Mouse (Mus musculus): Measurements from ENCODE around the gene Clec2g.
"Not testable (repeated sequence)": the region's sequence is repeated elsewhere in the genome, so short reads cannot be mapped to it uniquely, and the experiment has no call there.

The Clec2g gene

DNA sequence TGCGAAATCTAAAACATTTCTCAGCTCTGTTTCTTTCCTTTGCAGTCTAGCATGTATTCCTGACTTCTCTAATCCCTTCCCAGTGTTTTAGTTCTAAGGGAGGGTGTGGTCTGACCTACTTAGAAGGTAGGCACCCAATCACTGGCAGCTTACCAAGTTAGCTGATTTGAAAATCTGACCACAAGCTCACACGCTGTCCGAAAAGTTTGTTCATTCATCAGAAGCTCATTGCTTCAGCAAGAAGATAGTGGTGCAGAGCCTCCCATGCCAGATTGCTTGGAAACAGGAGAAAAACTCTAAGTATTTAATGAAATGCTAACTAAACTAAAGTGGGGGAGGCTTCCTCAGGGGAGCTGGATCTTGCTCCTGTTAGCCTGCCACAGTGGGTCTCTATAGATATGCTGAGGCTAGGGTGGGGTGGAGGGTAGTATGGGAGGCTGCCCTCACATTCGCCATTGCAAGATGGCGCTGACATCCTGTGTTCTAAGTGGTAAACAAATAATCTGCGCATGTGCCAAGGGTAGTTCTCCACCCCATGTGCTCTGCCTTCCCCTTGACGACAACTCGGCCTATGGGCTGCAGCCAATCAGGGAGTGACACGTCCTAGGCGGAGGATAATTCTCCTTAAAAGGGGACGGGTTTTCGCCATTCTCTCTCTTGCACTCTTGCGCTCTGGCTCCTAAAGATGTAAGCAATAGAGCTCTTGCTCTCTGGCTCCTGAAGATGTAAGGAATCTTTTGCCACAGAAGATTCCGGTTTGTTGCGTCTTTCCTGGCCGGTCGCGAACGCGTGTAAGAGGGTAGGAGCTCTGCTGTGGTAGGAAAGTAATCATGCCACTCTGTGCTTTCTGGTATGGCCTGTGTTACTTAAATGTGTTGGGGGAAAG lies 36.6 kb downstream of the Clec2g start:
- POLR2A ChIA-PET, result interaction anchor here in 1 of 4 experiments (0.6 kb wide), 2 partner anchors 104 to 734 kb away, joined by 3 read pairs; no protein-coding TSS in a partner anchor
- CTCF ChIA-PET, result not testable (repeated sequence)

DNA sequence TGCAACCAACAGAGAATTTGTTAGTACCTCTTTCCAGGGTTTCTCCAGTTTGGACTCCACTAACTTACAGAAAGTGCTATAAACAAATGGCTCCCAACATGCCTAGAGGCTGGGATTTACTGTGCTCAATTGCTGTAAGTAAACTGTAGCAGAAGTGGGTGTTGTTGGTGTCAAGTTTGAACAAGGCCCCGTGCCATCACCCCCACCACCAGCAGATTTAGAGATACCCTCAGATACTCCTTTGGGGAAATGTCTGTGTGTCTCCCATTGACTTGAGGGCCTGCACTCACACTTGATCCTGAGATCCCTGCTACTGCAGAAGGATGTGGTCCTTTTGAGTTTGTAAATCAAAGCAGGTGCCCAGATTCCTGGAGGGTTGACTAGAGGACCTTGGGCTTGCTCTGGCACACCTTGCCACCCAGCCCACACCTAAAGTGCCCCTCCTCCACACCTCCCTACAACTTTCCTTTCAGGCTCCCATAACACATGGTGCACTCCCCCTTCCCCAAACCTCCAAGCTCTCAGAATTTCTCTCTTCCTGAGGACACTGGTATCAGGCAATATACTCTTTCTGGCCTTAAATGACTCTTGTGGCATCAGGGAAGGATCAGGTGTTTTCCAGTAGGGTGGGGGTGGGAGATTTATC lies 37.3 kb downstream of the Clec2g start:
- ChIA-PET POLR2A (no interaction called here), CTCF (no interaction called here)

DNA sequence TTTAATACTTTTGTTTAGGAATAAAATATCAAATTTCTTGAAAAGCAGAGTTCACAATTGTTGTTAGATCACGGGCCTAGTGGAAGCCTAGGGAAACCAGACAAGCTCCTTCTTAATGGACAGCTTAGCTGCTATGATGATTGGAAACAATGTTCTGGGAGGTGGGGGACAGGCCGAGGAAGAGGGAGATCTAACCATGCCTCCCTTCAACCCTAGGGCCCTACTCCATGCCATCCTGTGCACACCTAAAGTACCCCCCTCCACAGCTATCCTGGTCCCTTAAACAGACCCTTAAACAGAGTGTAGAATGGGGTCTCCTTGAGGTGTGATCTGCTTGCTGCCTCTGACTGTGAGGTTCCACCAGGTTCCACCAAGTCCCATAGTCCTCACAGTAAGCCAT lies 38.0 kb downstream of the Clec2g start:
- ChIA-PET CTCF (no interaction called here), POLR2A (no interaction called here)

DNA sequence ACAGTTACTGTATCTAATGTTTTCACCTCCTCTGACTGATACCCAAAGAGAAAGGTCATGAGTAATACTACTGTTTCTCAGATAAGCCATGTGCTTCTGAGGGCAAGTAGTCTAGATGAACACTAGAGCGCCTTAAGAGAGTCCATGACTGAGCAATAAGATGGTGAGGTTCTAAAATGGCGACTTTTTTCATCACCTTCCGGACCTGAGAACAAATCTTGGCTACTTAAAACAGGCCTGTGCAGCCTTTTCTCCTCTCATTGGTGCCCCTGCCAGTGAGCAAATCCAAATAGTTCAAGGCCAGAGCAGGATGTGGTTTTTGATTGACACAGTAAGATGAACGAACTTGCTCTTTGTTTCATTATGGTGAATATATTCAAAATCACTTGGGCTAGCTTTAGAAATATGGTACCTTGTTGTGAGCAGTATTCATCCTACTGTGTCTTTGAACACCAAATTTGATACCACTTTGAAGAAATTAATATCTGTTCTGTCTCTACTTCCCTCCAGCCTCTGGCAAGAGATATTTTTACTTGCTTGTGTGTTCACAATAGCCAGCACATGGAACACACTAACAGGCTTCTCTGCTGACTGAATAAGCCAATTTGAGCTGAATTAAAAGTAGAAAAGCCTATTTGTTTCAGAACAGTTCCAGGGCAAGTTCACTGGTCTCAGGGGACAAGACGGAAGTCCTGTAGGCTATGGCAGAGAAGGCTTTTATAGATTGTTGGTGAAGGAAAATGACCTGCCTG lies 38.7 kb downstream of the Clec2g start:
- CTCF ChIA-PET, result no interaction called here
- POLR2A ChIA-PET, result no interaction called here

DNA sequence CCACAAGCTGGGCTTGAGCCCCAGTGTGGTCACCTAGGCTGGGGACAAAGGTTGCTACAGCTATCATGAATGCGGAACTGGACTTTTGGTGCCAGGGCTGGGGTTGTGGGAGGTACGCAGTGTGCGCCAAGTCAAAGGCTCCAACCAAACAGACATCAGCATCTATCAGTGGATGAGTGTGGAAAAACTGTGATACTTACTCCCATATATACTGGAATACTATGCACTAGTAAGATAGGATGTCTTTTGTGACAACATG lies 39.2 kb downstream of the Clec2g start:
- POLR2A ChIA-PET, result no interaction called here
- CTCF ChIA-PET, result no interaction called here

DNA sequence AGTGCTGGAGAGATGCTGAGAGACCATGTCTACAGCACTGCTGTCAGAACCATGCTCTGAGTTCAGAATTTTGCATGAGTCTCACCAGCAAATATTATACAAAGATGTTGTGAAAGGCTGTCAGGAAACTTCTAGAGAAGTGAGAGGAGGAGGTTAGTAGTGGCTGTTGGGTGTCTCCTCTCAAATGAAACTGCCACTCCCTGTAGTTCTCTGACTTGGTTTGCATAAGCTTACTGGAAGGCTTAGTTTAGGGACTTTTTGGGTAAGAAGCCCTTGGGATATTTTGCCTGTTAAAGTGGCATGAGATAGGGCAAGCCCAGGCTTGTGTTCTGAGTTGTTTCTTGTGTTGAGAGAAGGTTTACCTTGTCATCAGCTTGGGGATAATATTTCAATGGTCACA lies 40.7 kb downstream of the Clec2g start:
- CTCF ChIA-PET, POLR2A ChIA-PET: not testable (repeated sequence)

DNA sequence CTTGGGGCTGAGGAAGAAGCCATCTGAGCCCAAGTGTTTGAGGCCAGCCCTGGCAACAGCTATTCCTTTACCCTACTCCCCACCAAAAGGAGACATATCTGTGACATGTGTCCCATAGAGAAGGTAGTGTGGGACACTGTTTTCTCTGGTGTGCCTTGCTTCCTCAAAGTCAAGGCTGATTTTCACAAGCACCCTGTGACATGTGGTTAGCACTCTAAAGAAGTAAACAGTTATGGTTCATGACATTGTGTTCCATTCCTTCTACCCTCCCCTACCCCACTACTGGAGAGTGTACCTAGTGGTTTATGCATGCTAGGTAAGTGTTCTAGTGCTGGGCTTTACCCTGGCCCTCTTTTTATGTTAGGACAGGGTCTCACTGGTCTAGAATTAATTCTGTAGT lies 42.0 kb downstream of the Clec2g start:
- CTCF ChIA-PET, result no interaction called here
- POLR2A ChIA-PET, result no interaction called here

DNA sequence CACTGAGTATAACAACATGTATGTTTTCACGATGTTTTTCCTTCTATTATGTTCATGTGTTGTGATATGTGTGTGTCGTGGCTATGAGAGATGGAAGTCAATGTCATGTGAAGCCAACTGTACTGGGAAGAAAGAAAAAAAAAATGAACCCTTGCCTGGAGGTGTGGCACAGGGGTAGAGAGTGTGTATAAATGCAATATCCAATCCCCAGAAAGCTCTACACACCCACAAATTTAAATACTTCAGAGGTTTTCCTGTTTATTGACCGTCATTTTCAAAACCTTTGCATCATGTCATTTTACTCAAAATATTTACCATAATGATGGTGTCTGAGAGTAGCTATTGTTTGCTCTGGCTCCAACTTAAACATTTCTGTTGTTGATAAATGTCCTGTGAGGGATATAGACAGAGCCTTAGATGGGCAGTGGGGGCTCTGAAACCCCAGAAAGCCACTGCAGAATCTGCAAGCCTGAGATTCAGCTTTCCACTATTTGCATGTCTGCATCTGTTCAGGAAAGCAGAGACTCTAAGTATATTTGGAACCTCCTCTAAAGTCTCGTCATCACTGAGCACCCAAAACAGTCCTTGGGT lies 47.9 kb downstream of the Clec2g start:
- POLR2A ChIA-PET, result not testable (repeated sequence)

DNA sequence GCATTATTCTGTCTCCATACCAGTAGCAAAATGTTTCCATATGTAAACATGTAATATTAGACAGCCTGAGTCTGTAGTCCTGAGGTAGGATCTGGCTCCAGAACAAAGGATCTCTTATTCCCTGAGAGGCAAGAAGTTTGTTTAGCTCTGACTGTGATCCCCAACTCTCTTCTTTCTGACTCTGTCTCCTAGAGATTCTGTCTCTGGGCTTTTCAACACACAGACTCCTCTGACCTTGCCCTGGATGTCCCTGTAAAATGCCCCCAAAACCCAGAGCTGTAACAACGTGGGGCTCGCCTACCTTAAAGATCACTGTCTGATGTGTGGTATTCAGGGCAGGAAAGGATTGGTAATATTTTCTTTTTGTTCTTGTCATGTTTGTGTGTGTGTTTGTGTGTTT lies 58.2 kb downstream of the Clec2g start:
- ChIA-PET POLR2A (no interaction called here), CTCF (no interaction called here)

More for the DNA sequence above, 47.9 kb downstream of the Clec2g start:
- CTCF ChIA-PET, result not testable (repeated sequence)

DNA sequence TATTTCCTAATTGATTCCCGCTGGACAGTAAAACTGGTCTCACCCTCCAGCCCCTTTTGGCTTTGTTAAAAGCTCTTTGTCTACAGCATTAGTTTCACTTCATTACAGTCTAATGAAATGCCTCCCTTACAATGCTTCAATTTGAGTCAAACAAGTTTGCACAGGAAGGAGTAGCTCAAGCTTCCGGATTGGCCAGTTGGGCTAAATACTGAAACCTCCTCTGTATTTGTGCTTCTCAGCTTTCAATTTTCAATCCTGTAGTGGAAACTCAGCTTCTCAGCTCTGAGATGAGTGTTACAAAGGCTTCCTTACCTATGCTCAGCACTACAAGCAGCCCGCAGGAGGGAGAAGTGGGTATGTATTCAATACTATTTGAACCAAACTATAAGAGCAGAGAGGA lies 58.6 kb downstream of the Clec2g start:
- POLR2A ChIA-PET, result no interaction called here
- CTCF ChIA-PET, result no interaction called here

DNA sequence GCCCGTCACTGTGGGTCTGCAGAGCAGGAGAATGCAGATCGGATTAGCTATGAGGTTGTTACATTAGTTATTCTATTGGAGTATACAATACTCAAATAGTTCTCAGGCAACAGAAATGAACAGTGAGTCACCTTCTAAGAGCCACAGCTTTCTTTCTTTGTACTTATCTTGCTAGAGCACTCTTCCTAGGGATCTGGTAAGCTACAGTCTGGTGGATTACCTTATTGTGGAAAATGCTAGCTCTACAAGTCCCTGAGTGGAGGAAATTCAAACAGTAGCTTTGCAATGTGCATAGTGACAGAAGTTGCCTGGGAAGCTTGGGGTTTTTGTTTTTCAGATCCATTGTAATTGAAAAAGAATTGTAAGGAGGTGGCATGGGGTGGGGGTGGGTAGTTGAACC lies 59.0 kb downstream of the Clec2g start:
- ChIA-PET CTCF (no interaction called here), POLR2A (no interaction called here)

DNA sequence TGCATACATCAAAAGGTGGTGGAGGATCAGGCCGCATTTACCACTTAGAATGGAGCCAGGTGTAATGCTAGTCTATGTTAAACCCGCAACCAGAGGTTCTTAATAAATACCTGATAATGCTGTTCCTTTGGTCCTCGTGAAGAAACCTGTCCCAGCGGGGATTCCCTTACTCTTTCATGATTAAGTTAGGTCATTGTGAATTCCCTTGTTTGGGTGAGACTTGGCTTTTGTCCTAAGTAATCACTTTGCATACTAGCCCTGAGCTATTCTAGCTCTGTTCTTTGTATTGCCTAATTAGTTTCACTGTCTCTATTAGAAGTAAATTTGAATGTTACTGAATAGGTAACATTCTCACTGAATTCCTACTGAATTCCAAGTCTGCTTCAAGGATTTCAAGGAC lies 60.2 kb downstream of the Clec2g start:
- ChIA-PET POLR2A (interaction anchor here in 1 of 4 experiments (1.2 kb wide), 1 partner anchor 12 kb away, joined by 3 read pairs; no protein-coding TSS in a partner anchor), CTCF (interaction anchor here in 1 of 4 experiments (0.6 kb wide), 1 partner anchor 399 kb away, joined by 4 read pairs; no protein-coding TSS in a partner anchor)

DNA sequence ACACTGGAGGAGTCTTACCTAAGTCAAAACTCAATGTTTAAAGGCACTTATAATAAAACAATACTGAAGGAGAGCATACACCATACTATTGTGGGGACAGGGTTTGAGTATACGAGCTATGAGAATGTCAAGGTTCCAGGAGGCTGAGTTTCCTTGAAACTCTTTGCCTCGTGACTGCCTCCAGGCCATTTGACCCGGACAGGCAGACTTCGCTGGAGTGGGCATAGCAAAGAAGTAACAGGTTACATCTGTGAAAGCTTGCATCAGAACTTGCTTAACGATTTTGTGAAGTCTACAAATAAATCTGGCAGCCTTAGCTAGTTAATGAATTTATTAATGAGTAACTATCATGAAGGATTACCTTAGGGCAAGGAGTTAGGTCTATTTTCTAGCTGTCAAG lies 60.6 kb downstream of the Clec2g start:
- ChIA-PET POLR2A (interaction anchor here in 1 of 4 experiments (1.2 kb wide), 1 partner anchor 11 kb away, joined by 3 read pairs; no protein-coding TSS in a partner anchor), CTCF (no interaction called here)

DNA sequence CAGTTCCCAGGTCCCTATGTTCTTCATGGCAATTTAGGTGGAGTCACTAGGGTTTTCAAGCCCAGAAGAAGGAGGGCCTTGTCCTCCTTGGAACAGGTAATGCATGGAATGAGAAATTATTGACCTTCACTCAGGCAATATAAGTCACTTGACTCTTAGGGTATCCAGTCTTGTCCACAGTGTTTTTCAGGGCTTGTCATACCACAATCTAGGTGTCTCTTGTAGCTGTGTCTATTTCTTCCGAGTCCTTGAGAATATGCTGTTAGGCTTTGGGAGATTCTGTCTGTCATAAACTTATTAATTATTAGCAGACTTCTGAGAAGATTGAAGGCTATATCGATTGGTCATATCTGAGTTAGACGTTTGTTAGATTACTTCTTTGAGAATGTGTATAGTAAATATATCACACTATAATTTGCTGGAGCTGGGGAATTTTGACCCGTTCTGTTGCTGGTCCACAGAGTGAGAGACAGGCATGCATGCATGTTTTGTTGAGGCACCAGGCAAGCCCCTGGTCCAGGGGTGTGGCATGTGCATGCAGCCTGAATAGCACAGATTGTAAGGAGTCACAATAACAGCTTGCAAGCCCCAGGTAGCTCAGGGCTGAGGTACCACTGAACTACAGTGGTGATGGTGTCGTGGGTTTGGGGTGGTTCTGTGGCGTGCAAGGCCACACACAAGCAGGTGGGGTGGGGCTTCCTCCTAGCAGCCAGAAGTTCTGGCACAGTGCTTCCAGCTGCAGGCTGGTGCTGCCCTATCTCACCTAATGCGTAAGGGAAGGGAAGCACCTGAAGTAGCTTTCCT lies 61.3 kb downstream of the Clec2g start:
- ChIA-PET CTCF (no interaction called here), POLR2A (interaction anchor here in 1 of 4 experiments (1.2 kb wide), 1 partner anchor 10 kb away, joined by 3 read pairs; no protein-coding TSS in a partner anchor)

DNA sequence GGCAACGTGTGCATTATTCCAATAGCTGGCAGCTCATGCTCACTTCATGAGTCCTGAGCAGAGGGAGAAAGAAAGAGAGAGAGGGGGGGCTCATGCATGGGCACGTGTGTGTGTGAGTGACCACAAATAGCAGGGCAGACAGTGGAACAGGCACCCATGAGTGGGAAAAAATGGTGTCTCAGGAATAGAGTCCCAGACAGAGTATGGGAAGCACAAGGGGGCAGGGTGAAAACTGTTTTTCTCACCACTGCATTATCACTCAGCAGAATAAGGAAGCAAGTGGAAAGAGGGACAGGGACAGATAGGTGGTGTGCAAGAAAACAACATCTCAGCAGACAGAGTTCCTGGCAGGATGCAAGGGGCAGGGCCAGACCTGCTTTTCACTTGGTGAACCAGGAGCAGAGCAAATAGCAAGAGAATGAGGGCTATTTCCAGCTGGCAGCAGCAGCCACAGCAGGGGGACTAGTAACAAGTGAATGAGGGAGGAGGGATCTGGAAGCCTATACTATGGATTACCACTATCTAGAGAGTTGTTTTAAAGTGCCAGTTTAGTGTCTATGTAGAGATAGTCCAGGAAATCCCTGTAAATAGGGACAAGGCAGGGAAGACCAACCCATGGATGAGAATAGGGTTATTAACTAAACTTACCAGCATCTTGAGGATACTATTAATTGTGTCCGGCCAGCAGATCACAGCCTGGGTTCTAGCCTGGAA lies 62.0 kb downstream of the Clec2g start:
- CTCF ChIA-PET, result no interaction called here
- POLR2A ChIA-PET, result interaction anchor here in 1 of 4 experiments (1.0 kb wide), 1 partner anchor 76 kb away, joined by 3 read pairs; no protein-coding TSS in a partner anchor

DNA sequence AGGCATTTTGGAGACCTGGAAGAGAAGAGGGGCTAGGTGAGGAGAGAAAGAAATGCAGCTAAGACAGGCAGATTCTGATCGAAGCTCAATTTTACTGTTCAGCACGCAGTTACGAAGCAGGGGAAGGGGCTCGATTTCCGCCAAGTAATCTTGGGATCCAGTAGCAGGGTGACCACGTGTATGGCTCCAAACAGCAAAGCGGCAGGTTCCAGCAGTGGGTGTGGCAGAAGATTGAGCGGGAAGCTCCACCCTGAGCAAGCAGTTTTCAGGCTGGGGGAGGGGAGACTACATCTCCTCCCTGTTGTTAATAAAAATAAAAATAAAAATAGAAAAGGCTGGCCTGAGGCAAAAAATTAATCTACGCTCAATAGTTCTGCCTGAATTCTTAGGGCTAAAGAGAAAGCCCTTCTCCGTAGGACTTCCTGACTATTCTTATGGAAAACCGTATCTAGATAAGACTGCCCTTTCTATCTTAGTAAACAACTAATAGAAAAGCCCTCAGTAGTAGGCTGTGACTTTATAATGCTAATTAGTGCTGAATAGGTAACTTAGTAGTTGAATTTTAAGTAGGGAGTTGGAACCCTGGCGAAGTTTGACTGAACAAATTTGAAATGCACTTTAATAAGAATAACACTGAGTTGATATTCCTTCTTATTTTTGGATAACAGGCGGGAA lies 62.7 kb downstream of the Clec2g start:
- ChIA-PET POLR2A (interaction anchor here in 1 of 4 experiments (1.0 kb wide), 1 partner anchor 75 kb away, joined by 3 read pairs; no protein-coding TSS in a partner anchor), CTCF (no interaction called here)

DNA sequence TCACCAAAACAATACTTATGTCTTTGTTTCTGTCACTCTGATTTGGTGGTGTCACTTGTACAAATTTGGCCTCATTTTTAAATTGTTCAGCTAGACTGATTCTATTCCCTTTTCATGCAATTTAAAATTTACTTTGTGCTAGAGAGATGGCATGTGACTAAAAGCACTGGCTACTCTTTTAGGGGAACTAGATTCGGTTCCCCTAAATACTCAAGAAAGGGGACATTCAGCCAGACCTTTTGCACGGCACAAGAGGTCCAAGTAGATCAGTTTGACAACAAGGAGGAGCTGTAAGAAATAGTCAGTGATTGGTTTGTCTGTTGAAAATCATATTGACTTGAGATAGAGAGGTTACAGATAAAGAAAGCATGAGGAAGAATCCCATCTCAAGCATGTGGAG lies 67.2 kb downstream of the Clec2g start:
- CTCF ChIA-PET, result no interaction called here
- POLR2A ChIA-PET, result no interaction called here

DNA sequence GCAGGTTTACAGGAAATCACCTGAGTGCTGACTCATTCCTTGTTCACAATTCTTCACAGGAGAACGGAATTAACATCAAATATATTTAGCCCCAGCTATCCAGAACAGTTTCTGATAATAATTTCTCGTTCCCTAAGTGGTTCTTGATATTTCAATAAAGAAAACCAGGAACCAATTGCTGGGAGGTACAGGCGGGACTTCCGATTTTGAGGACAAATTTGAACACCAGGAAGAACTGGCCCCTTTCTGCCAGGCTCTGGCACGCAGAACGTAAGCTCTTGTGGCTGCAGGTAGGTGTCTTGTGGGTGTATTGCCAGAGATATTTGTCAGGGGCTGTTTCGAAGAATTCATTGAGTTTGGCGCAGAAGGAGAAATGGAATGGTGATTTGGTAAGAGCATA lies 74.4 kb downstream of the Clec2g start:
- ChIA-PET CTCF (no interaction called here), POLR2A (no interaction called here)

All from embryonic stem cell, embryonic (primary cell).